Mouse (Mus musculus) spleen, adult 2 months (tissue): ENCODE results near the gene Fbxl18.

Source experiments
- CTCF ChIP-seq: fragments of 200-500 bp; IDR thresholded peaks from 2 replicates; pipeline ENCODE4 v1.5.1; 2011; ENCODE audit warnings: mild to moderate bottlenecking, inconsistent platforms; ENCODE audit not compliant: insufficient read depth, insufficient read length, insufficient replicate concordance; ENCODE audit errors: extremely low read depth
- POLR2A ChIP-seq: fragments of 200-500 bp; IDR thresholded peaks from 2 replicates; pipeline ENCODE4 v1.6.1; 2011; ENCODE audit warnings: low read depth, low read length, inconsistent platforms

DNA sequence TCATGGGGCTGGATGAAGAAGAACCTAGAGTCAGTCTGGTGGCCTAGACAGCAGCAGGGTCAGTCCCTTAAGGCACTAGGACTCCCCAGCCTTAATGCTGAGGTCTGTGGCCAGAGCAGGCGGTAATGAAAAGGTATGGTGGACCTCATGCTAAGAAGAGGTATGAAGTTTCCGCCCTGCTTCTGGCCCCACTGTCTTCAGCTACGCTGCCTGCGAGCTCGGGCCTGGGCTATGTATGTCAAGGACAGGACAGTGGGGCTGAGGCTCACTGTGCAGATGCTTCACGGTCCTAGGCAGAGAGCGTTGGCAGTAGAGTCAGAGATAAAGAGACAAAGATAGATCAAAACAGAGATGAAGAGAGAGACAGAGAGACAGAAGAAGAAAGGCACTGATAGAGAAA is 46.3 kb downstream of the Fbxl18 start:
- no peak for TF ChIP-seq CTCF
- no peak for TF ChIP-seq POLR2A
